Mouse (Mus musculus) small intestine, adult 2 months (tissue): ENCODE measurements around the gene Zg16.

Experiments used
- CTCF ChIP-seq: fragments of 200-500 bp; IDR thresholded peaks from 2 replicates; pipeline ENCODE4 v1.5.1; 2012; ENCODE audit warnings: low read depth, mild to moderate bottlenecking, control low read depth, inconsistent platforms, low read length, moderate library complexity, mixed read lengths; ENCODE audit not compliant: insufficient replicate concordance, insufficient read length; ENCODE audit errors: extremely low read depth
- POLR2A ChIP-seq: fragments of 200-500 bp; IDR thresholded peaks from 2 replicates; pipeline ENCODE4 v1.6.1; 2012; ENCODE audit warnings: low read depth, mild to moderate bottlenecking, control low read depth, inconsistent platforms, low read length, moderate library complexity

- TF ChIP-seq CTCF (no peak), POLR2A (no peak; the same call in 1 of the 2 replicates)
Measured at GRCm38 (mm10) chr7:127016486-127016938, 70.6 kb downstream of the Zg16 start.
